Mouse (Mus musculus) layer of hippocampus, postnatal 25 days (tissue): Measurements from ENCODE around the gene Pde4b. TPM values are rescaled to one million over a fixed set of nuclear protein-coding genes. Genes with fewer than 3 reads are reported as not detected.

ENCODE experiments used
- DNase-seq, 2 experiments: peaks; one replicate each; pipeline ENCODE4 v3.0.0; 2022; ENCODE audit warnings: mixed read lengths in 2 of 2, low spot score in 1 of 2; ENCODE audit errors: extremely low spot score in 1 of 2
- total RNA-seq, 2 experiments: library from RNA; stranded (reverse); gene quantifications; 2 replicates each; pipeline ENCODE4 v1.2.3; 2021

Pde4b gene
- total RNA-seq, 2 experiments from 2014 or later: 65.7 TPM

DNA sequence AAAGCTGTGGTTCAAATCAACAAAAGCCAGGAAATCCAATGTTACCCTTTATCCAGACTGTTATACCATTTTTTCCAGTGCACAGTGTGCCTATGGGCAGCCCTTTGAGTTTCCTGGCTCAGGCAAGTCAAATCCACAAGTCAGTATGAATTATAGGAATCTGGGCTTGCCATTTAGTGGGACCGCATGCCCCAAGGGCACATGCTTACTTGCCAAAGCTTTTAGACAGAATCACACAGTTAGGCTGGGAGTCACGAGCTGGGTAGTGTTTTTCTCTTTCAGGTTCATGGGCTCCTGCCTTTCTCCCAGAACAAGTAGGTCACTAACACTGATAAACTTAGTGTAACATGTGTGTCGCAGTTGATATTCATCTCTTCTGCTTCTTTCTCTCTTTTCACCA lies 409.9 kb downstream of the Pde4b start:
- DNase-seq: no peak

DNA sequence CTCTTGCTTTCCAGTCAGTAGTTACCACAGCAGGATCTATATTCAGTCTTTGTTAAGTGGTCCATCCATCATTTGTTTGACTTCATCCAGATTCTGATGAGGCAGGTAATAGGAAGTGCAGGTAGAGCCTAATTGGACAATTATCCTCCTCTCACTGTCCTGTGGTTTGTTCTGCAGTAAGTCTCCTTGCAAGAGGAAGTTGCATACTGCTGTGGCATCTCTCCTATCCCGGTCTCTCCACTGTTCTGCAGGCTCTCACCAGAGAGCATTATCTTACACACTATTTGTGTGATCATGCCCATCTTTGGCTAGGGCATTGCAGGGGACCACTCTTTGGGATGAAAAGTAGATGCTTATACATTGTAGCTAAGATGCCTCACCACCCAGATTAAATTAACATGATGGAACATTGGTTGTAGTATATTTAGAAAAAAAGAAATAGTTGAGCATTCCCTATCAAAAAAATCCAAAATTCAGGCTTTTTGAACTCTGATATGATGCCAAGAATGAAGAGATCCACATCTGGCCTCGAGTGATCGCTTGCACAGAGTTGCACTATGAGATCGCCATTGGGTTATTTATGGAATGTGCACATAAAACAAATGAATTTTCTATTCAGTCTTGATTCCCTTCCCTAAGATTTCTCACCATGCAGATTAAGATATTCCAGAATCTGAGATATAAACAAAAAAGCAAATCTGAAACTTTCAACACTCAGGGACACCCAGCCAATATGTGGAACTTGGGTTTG lies 411.0 kb downstream of the Pde4b start:
- no peak for DNase-seq

DNA sequence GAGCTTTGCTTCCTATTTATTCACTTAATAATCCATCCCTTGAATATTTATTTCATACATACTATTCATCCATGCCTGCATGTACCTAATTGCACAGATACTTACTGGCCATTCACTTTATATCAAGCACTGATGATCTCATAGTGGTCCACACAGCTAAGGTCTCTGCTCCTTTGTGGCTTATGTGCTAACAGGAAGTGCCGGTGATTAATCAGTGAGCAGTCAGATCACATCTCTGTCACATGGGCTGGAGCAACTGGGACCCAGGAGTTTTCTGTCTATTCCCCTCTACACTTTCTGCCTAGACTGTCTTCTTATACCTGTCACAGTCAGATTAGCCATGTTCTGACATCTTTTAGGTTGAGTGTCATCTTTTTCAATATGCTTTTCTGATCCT lies 411.6 kb downstream of the Pde4b start:
- DNase-seq: no peak

GRCm38 (mm10) chr4:102505714-102506113 lies 418.4 kb downstream of the Pde4b start:
- no peak for DNase-seq

DNA sequence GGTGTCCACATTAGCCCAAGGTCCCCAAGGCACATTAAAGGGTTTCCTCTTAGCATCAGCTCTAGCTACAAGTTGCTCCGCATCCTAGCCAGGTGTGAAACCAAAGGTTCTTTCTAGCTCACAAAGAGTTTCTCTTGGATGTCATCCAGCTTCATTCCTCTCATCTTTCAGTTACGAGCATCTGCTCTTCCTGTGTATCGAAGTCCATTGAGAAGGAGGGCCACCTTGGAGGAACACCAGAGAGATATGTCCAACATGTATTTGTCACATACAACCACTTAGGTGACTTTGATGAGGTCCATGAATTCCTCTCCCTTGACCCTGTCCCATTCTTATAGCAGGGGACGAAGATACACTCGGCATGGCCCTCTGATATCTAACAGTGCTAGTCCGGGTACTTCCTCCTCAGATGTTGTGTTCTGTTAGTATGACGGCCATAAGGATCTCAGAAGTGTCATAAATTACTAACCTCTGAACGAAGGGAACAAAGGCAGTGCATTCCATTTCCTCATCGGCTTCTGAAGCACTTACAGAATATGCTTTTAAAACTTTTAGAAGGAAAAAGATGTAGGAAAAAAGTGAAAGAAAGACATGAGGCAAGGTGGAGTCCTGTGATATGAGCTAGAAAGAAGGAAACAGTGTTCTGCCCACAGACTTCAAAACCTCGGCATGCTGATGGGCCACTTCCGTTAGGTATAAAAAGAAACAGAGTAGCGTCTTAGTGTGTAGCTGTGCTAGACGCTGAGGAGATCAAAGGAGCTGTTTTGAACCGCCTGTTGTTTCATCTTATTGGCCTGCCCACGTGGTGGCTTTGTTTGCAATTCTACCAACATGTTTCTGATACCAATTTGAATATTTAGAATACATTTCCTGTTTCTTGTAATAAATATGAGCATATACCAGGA lies 419.3 kb downstream of the Pde4b start:
- DNase-seq: no peak

GRCm38 (mm10) chr4:102507344-102507743 lies 420.0 kb downstream of the Pde4b start:
- no peak for DNase-seq

GRCm38 (mm10) chr4:102507753-102508152 lies 420.4 kb downstream of the Pde4b start:
- no peak for DNase-seq

- DNase-seq: no peak
Measured at GRCm38 (mm10) chr4:102510061-102510460, 422.7 kb downstream of the Pde4b start.

DNA sequence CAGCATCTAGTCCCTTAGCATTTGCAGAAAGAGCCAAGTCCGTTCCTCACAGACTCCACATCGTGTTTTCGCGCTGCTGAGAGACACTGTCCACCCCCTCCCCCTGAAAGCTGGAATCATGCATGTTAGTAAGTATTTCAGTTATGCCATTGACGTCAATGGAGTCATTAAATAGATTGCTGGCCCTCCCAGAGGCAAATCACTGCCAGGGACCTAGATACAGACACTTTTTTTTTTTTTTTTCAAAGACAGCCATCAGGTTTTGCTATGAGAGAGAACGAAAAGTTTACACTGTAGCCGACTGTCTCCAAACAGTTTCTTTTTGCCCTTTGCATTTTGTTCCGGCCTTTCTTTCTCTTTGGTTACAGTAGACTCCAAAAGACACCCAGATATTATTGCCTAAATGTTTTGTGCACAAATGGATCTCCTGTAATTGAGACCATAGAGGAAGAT lies 423.6 kb downstream of the Pde4b start:
- DNase-seq: peak in 1 of 2 experiments; percentile 36

GRCm38 (mm10) chr4:102511511-102511910 lies 424.2 kb downstream of the Pde4b start:
- DNase-seq: peak in 1 of 2 experiments; percentile 7

- no peak for DNase-seq
Measured at GRCm38 (mm10) chr4:102512940-102513339, 425.6 kb downstream of the Pde4b start.

GRCm38 (mm10) chr4:102513514-102513913 lies 426.2 kb downstream of the Pde4b start:
- no peak for DNase-seq

DNA sequence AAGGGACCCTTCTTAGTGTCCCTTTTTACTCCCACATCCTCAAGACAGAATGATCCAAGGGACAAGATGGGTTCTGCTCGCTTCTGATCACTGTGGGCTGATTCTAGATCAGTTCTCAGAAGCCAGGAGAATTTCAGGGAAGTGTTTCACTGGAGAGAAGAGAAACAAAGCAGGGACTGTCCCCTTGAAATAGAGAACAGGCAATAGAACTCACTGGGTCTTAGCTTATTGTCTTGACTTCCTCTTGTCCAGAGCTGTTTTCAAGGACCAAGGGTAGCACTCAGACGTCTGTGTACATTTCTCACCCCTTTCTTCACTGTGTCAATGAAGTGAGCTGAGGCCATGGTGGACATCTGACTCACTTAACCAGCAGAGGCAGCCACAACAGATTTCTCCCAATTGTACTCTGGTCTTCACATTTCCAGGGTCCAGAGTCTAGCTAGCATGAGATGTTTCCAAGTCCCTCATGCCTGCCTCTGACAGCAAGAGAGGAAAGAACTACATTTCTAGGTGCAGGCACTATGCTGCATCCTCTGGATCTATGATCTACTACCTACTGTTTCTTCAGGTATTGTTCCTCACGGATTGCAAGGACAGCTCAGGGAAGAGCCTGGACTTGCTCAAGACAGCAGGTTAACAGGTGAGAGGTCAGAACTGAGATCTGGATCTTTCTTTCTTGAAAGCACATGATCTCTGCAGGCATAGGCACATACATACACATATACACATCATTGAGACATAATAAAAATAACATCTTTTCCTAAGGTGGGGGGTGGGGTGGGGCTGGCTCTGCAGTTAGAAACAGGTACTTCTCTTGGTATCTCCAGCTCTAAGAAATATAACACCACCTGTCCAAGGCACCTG lies 427.9 kb downstream of the Pde4b start:
- no peak for DNase-seq

DNA sequence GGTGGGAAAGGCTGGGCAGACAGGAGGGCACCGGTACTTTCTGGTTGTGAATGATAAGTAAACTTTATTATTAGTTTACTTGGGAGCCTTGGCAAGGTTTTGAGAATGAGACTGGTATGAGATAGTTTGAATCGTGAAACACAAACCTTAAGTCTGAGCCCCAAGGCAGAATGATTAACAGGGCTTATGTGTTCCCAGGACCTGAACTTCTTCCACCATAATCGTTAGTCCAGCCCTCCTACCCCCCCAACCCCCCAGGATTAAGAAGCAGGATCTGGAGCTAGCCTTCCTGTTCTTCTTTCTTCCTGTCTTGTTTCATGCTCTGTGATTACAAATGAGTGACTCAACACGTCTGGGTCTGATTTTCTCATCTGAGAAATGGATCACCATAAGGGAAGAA lies 429.1 kb downstream of the Pde4b start:
- no peak for DNase-seq

DNA sequence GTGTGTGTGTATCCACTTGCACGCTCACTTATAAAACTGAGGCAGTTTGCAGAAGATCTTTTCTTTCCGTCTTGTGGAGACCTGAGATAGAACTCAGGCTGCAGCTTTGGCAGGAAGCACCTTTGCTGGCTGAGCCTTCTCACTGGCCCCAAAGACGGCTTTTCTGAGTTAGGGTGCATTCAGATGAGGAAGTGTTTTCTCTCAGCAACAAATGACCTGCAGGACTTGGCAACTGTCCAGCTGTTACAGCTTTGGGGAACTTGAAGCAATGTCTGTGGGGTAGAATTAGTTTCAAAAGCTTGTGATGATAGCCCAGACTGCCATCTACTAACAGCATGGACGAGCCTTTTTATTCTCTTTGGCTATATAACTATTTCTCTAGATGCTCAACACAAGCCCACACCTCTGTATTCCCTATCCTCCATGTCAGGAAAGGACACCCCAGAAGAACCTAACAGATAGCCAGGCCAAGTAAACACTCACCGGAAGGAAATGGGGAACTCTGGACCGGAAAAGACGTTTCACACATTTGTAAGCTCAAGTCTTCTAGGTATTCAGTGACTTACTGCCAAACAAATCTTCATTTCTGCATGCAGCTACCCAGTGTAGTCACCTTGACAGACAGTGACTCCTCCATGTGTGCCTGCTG lies 429.8 kb downstream of the Pde4b start:
- DNase-seq: peak in 1 of 2 experiments; percentile 31

DNA sequence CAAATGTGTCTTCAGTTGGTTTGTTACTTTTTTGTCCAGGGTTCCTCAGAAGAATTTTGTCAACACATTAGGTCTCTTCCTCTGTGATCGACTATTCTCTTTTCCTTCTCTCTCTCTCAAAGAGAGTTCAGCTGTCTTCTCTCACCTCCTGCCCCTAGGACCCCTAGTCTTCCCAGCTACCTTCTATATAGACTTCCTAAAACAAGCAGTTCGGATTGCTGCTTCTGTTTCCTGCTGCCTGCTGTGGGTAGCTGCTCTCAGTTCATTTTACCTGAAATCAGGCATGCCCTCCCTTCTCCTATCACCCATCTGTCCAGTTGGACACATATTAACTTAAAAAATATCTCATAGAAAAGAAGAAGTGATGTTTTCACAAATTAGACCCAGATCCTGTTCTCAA lies 430.3 kb downstream of the Pde4b start:
- no peak for DNase-seq

DNA sequence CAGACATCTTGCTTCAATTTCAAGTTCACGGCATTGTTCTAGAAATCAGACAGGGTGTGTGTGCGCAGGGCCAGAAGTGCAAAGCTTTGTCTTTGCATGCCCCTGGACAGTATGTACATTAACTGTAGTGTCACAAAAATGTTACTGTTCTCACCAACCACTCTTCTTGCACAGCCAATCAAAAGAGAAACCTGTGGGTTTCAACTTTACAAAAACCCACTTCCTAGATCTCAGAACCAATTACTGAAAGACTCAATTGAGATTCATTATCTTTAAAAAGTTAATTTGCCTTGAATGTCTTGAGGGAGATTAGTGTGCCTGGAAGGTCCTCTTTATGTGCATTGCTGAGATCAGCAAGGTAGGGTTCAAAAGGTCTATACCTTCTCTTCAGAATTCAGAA lies 431.0 kb downstream of the Pde4b start:
- no peak for DNase-seq

- DNase-seq: no peak
Measured at GRCm38 (mm10) chr4:102520669-102521261, 433.4 kb downstream of the Pde4b start.

DNA sequence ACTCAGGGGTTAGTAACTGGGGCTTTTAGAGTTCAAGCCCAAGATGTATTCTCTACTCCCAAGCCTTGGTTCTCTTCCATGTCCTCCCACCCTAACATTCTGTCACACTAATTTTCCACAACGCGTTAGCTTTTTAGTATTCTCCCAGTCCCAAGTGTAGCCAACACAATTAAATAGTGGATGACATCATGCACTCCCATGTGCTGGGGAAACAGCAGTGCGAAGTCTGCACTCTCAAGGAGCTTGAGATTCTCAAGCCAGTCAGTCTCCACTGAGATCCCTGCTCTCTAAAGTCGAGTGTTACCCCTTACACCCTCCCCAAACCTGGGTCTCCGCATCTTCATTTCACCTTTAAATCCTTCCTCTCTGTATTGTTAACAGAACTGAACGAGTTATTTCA lies 434.1 kb downstream of the Pde4b start:
- DNase-seq: no peak

GRCm38 (mm10) chr4:102527361-102527760 lies 440.0 kb downstream of the Pde4b start:
- no peak for DNase-seq
